Mouse (Mus musculus) embryo, embryonic 11.5 days (tissue): ENCODE results near the gene Lgals1.

Source experiments
- DNase-seq: peaks from one replicate; pipeline ENCODE4 v3.0.0-alpha.2; 2012; ENCODE audit warnings: low read depth, low spot score

The Lgals1 gene

DNA sequence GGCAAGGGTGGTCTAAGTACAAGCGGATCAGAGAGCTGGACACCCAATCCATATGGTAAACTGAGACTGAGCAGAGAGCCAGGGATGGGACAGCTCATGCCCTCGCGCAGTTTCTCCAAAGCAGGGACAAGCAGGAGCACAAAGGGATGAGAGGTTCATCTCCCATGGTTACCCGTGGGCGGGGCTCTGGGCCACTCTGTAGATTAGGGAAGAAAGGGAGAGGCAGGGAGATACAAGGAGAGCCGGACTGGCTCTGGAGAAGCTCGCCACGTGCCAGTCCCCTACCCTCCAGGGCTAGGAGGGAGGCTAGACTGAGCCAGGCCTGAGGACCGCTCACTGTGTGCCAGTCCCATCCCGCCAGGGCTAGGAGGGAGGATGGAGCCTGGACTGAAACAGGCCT is 10.8 kb downstream of the Lgals1 start:
- no peak for DNase-seq

- DNase-seq, result no peak
These were observed 11.4 kb downstream of the Lgals1 start for GRCm38 (mm10) chr15:78937963-78938362.

- DNase-seq, result no peak
These were observed 13.8 kb downstream of the Lgals1 start for GRCm38 (mm10) chr15:78940325-78940724.

- peak; percentile 63 for DNase-seq
These were observed 16.1 kb downstream of the Lgals1 start for GRCm38 (mm10) chr15:78942663-78943062.

DNA sequence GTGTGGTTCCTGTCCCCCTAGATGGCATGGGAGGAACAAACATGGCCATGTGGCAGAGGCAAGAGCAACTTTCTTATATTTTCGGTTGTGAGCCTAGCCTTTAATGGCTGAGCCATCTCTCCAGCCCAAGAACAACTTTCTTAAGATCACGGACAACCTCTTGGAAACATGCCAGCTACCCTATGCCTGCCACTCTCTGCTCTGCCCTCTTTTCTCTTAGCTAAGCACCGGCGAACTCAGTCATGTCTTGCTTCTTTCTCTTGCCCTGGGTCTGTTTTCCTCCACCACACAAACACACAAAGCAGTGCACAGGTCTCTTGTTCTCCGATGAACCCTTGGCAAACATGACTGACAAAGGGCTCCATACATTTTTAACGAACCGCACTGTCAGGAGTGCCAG is 19.7 kb downstream of the Lgals1 start:
- DNase-seq, result no peak

- peak; percentile 81 for DNase-seq
These were observed 21.1 kb downstream of the Lgals1 start, which contains the start of gene Triobp for GRCm38 (mm10) chr15:78947657-78948056. TSS of gene Triobp (plus strand) at chr15:78947724.

- no peak for DNase-seq
These were observed 21.7 kb downstream of the Lgals1 start for GRCm38 (mm10) chr15:78948152-78948725.

GRCm38 (mm10) chr15:78948883-78949282 is 22.4 kb downstream of the Lgals1 start:
- no peak for DNase-seq

DNA sequence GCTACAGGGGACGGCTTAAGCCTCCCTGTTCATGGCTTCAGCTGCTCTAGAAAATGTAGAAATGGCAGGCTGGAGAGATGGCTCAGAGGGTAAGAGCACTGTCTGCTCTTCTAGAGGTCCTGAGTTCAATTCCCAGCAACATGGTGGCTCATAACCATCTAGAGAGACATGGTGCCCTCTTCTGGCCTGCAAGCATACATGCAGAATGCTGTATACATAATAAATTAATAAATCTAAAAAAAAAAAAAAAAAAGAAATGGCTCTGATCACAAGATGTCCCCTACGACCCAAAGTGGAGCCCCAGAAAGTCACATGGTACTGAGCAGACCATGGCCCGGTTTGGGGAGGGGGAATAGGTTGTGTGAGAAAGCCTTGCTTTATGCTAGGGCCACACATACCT is 29.1 kb downstream of the Lgals1 start:
- DNase-seq, result no peak

- DNase-seq, result no peak
These were observed 29.8 kb downstream of the Lgals1 start for GRCm38 (mm10) chr15:78956351-78956750.

- no peak for DNase-seq
These were observed 30.5 kb downstream of the Lgals1 start for GRCm38 (mm10) chr15:78957021-78957420.

DNA sequence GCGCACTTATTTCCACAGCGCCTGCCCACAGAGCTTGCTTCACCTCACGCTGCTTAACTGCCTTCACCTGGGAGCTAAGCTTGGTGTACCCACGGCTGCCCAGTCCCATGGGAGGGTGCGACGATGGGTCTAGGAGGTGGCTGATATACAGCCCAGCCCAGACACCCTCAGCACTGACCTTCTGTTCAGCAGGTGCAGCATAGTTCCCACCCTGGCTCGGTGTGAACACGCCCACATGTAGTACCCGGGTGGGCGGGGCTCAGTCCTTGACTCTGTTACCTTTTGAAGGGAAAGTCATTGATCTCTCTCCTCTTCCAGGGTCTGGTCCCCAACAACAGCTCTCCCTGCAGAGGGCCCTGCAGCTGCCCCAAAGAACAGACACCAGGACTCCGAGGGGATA is 33.0 kb downstream of the Lgals1 start:
- DNase-seq, result no peak

- DNase-seq, result no peak
These were observed 33.6 kb downstream of the Lgals1 start for GRCm38 (mm10) chr15:78960088-78960487.

GRCm38 (mm10) chr15:78962885-78963284 is 36.4 kb downstream of the Lgals1 start:
- DNase-seq, result peak; percentile 50

DNA sequence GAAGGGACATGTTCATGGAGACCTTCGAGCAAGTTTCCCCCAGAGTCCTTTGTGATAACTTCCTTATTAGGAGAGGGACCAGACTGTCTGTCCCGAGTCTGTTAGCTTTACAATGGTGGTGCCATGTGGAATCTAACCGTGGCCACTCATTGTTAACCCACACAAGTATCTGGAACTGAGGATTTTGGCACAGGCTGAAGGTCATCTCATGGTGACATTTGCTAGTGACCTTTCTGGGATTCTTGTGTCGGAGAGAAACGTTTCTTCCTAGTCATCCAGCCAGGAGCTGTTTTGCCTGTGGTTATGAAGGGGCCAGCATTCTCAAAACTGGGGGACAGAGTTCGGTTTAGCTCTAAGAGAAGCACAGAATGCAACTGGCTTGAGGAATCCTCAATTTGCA is 45.1 kb downstream of the Lgals1 start:
- DNase-seq, result no peak

DNA sequence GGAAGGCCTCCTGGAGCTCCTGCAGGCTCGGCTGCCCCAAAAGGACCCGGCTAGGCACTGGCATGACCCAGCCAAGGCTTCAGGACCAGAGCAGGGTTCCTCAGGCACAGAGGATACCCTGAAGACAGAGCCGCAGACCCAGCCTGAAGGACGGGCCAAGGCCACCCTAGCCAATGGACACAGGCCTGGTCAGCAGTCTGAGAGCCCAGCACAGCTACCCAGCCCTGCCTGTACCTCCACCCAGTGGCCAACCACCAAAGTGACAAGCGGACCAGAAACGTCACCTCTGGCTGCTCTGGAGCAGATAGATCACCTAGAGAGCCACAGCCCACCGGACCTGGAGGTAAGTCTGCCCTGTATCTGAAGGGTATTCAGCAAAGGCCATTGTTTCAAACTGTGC is 47.4 kb downstream of the Lgals1 start:
- no peak for DNase-seq

- DNase-seq, result no peak
These were observed 51.2 kb downstream of the Lgals1 start for GRCm38 (mm10) chr15:78977676-78978159.

GRCm38 (mm10) chr15:78978875-78979274 is 52.4 kb downstream of the Lgals1 start:
- DNase-seq, result peak; percentile 42
